Mouse (Mus musculus) megakaryocyte, embryonic 14.5 days (primary cell): ENCODE data around the gene Abat.

Source experiments
- FLI1 ChIP-seq: IDR thresholded peaks from 2 replicates; pipeline ENCODE4 v1.6.1; 2012; ENCODE audit warnings: low read length, inconsistent platforms, mixed read lengths
- GATA1 ChIP-seq: IDR thresholded peaks from 3 replicates; pipeline ENCODE4 v1.6.1; 2012; ENCODE audit warnings: mixed read lengths, low read length, inconsistent platforms, borderline replicate concordance

GRCm38 (mm10) chr16:8620315-8621115 lies 107.3 kb downstream of the Abat start:
- TF ChIP-seq GATA1 (no peak), FLI1 (no peak)
